Mouse (Mus musculus): ENCODE measurements around the gene Sptb.

GRCm38 (mm10) chr12:76695773-76696172, 14.6 kb downstream of the Sptb start:
- TF ChIP-seq POLR2A (IDR thresholded peaks at IDR 0.05; ENCODE audit: low read depth, low read length) (no peak), CTCF (IDR thresholded peaks at IDR 0.05; ENCODE audit: extremely low read depth, insufficient read depth, insufficient read length, insufficient replicate concordance) (no peak)

All from spleen, adult 2 months (tissue).